Mouse (Mus musculus): ENCODE data around the gene Nlgn1. TPM values are rescaled to one million over a fixed set of nuclear protein-coding genes. Genes with fewer than 3 reads are reported as not detected.

Nlgn1 gene
- polyA plus RNA-seq, 1 experiment from 2014 or later = 33.9 TPM

DNA sequence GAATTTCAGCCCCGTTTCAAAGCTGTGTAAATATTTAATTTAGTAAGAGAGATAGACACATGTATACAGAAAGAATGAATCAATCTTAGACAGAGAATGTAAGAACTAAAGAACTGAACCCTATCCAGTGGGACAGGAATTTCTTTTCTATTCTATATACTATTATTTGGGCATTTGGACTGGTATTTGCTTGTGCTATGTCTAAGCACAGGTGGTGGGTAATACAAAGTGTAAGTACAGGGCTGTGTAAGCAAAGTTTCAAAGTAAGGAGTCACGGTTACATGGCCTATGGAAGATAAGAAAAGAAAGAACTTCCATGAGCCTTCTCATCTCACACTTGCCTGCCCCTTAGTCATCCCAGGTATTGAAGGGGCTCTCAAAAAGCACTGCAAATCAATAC lies 624.9 kb downstream of the Nlgn1 start:
- Histone ChIP-seq H3K9me3 (no peaks in the 10 kb centered on the region), H3K27me3 (replicated peaks) (no peaks in the 10 kb centered on the region), H3K36me3 (replicated peaks) (no peaks in the 10 kb centered on the region), H3K27ac (no peak overlapping the region), H3K4me2 (no peak overlapping the region), H3K4me3 (no peak overlapping the region), H3K4me1 (no peaks in the 10 kb centered on the region), H3K9ac (no peak overlapping the region)
- WGBS = 83% methylated on average over 2 of the region's 2 CpGs
- no peak for ATAC-seq (replicated peaks)

- Histone ChIP-seq H3K4me3 (no peak overlapping the region), H3K9me3 (no peaks in the 10 kb centered on the region), H3K36me3 (replicated peaks) (no peaks in the 10 kb centered on the region), H3K9ac (no peak overlapping the region), H3K4me1 (no peaks in the 10 kb centered on the region), H3K27me3 (replicated peaks) (no peaks in the 10 kb centered on the region), H3K27ac (no peak overlapping the region), H3K4me2 (no peak overlapping the region)
- ATAC-seq (replicated peaks) = no peak
- WGBS = 54% methylated on average over 1 of the region's 1 CpGs
Observed at GRCm38 (mm10) chr3:25697231-25697630, 635.0 kb downstream of the Nlgn1 start.

- H3K4me2 ChIP-seq = no peak overlapping the region
- no peaks in the 10 kb centered on the region for H3K27me3 ChIP-seq (replicated peaks)
- H3K4me1 ChIP-seq = no peaks in the 10 kb centered on the region
- ATAC-seq (replicated peaks) = no peak
- no peak overlapping the region for H3K27ac ChIP-seq
- whole genome bisulfite sequencing = 74% methylated on average over 6 of the region's 6 CpGs
- no peaks in the 10 kb centered on the region for H3K36me3 ChIP-seq (replicated peaks)
- no peak overlapping the region for H3K4me3 ChIP-seq
- no peaks in the 10 kb centered on the region for H3K9me3 ChIP-seq
- H3K9ac ChIP-seq = no peak overlapping the region
Observed at GRCm38 (mm10) chr3:25688789-25689464, 643.3 kb downstream of the Nlgn1 start.

DNA sequence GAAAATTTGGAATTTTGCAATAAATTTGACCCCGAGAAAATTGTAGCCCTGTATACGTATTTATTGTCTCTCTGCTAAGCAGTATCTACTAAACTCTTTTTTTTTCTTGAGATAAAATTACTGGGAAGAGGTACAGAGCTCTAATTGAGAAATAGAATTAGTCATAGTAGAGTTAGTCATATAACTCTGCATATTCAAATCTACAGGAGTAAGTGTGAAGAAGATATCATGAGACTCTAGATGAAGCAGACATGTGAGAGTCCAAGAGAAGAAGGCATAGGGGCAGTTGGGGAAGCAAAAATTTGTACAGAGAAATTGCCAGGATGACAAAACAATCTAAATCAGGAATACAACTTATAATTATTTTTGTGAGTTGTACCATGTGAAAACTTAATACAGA lies 648.6 kb downstream of the Nlgn1 start:
- WGBS = 93% methylated on average over 2 of the region's 2 CpGs
- no peaks in the 10 kb centered on the region for H3K36me3 ChIP-seq (replicated peaks)
- H3K9ac ChIP-seq = no peak overlapping the region
- no peaks in the 10 kb centered on the region for H3K9me3 ChIP-seq
- H3K4me2 ChIP-seq = no peak overlapping the region
- H3K4me3 ChIP-seq = no peak overlapping the region
- H3K4me1 ChIP-seq = no peaks in the 10 kb centered on the region
- H3K27ac ChIP-seq = no peak overlapping the region
- ATAC-seq (replicated peaks) = no peak
- no peaks in the 10 kb centered on the region for H3K27me3 ChIP-seq (replicated peaks)

DNA sequence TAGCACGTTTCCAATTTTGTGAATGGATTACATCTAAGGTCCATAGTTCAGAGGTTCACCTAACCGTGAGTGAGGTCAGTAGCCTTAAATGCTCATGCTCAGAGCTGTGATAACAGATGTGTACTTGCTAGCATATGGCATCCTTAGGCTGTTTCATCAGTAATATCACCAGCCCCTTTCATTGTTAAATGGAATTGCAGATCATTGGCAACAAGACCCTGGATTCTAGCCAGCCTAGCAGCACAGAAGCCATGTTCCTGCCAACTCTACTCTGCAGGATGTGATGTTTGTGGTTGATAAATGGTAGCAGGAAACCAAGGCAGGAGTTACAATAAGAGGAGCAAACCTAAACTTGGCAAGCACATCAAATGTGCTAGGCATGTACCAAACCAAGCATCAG lies 652.9 kb downstream of the Nlgn1 start:
- Histone ChIP-seq H3K36me3 (replicated peaks) (no peaks in the 10 kb centered on the region), H3K27ac (no peak overlapping the region), H3K4me1 (no peaks in the 10 kb centered on the region), H3K9me3 (no peaks in the 10 kb centered on the region), H3K4me2 (no peak overlapping the region), H3K9ac (no peak overlapping the region), H3K4me3 (no peak overlapping the region), H3K27me3 (replicated peaks) (no peaks in the 10 kb centered on the region)
- WGBS = 88% methylated on average over 2 of the region's 2 CpGs
- no peak for ATAC-seq (replicated peaks)

DNA sequence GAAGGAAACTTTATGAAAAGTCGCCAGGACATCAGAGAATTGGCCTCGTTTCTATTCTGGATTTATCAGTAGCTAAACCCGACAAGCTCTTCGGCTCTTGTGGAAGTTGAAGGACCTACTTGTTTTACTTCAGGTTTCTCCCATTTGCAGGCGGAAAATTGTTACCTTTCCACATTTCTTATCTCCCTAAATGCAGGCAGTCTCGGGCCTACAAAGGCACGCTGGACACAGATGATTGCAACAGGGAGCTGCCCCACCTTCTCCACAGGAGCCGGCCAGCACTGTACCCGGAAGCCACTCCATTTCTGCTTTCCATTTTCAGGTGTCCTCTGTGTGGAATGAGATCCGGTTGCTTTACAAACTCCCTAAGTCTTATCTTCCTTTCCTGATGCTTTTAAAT lies 656.4 kb downstream of the Nlgn1 start:
- WGBS = 84% methylated on average over 10 of the region's 10 CpGs
- ATAC-seq (replicated peaks) = no peak
- H3K9ac ChIP-seq = no peak overlapping the region

DNA sequence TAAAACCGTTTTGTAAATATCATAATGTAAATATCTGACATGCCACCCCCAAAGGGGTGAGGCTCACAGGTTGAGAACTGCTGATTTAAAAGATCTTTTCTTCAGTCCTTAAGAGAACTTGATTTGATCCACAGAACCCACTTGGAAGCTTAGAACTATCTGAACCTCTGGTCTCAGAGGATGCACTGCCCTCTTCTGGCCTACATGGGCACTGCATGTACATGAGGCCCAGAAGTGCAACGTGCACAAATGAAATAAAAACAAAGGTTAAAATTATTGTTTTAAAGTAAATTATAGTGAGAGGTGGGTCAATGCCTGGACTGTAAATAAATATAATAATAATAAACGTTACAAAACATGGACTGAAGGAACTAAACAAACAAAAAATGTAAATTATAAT lies 657.2 kb downstream of the Nlgn1 start:
- ATAC-seq (replicated peaks) = no peak
- H3K27ac ChIP-seq = no peak overlapping the region
- 54% methylated on average over 3 of the region's 3 CpGs for WGBS

More for the DNA sequence above, 656.4 kb downstream of the Nlgn1 start:
- no peak overlapping the region for H3K4me2 ChIP-seq
- peaks cover 8% of the 10 kb centered on the region for H3K4me1 ChIP-seq
- H3K4me3 ChIP-seq = no peak overlapping the region
- H3K27ac ChIP-seq = no peak overlapping the region
- no peaks in the 10 kb centered on the region for H3K9me3 ChIP-seq
- H3K27me3 ChIP-seq (replicated peaks) = no peaks in the 10 kb centered on the region
- H3K36me3 ChIP-seq (replicated peaks) = no peaks in the 10 kb centered on the region

GRCm38 (mm10) chr3:25673408-25673807 lies 658.9 kb downstream of the Nlgn1 start:
- H3K27ac ChIP-seq = peak overlapping the region; percentile 24; the same call in 1 of the 2 replicates
- ATAC-seq (replicated peaks) = 0 out of 2 replicates have a peak, but pooled peaks have one; percentile 37
- H3K9ac ChIP-seq = no peak overlapping the region
- no peak overlapping the region for H3K4me3 ChIP-seq
- 22% methylated on average over 5 of the region's 5 CpGs for WGBS
- H3K9me3 ChIP-seq = no peaks in the 10 kb centered on the region
- no peak overlapping the region for H3K4me2 ChIP-seq
- no peaks in the 10 kb centered on the region for H3K36me3 ChIP-seq (replicated peaks)
- peaks cover 8% of the 10 kb centered on the region for H3K4me1 ChIP-seq
- H3K27me3 ChIP-seq (replicated peaks) = no peaks in the 10 kb centered on the region

More for the DNA sequence above, 657.2 kb downstream of the Nlgn1 start:
- Histone ChIP-seq H3K4me1 (peaks cover 8% of the 10 kb centered on the region), H3K9ac (no peak overlapping the region), H3K36me3 (replicated peaks) (no peaks in the 10 kb centered on the region), H3K4me2 (no peak overlapping the region), H3K27me3 (replicated peaks) (no peaks in the 10 kb centered on the region), H3K9me3 (no peaks in the 10 kb centered on the region), H3K4me3 (no peak overlapping the region)

DNA sequence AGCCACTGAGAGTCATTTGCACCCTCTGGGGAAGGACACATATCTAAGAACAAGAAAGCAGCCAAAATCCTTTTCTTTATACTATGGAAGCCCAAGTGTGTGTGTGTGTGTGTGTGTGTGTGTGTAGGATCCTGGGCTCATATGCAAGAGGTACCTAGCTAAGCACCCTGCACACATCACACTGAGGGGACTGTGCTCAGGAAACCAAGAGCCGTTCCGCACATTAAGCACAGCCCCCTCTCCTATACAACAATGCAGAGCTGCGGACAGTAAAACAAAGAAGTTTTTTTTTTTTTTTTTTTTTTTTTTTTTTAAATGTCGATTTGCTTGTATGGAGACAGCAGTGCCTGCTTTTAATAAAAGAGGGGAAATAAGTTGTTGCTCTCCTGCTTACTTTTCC lies 659.5 kb downstream of the Nlgn1 start:
- no peak for ATAC-seq (replicated peaks)
- no peak overlapping the region for H3K27ac ChIP-seq
- H3K36me3 ChIP-seq (replicated peaks) = no peaks in the 10 kb centered on the region
- WGBS = 52% methylated on average over 4 of the region's 4 CpGs
- no peaks in the 10 kb centered on the region for H3K27me3 ChIP-seq (replicated peaks)
- H3K9ac ChIP-seq = no peak overlapping the region
- H3K9me3 ChIP-seq = no peaks in the 10 kb centered on the region
- no peak overlapping the region for H3K4me3 ChIP-seq
- peaks cover 8% of the 10 kb centered on the region for H3K4me1 ChIP-seq
- H3K4me2 ChIP-seq = no peak overlapping the region

GRCm38 (mm10) chr3:25663464-25663863 lies 668.8 kb downstream of the Nlgn1 start:
- Histone ChIP-seq H3K36me3 (replicated peaks) (no peaks in the 10 kb centered on the region), H3K4me2 (no peak overlapping the region), H3K4me1 (no peaks in the 10 kb centered on the region), H3K9me3 (no peaks in the 10 kb centered on the region), H3K27ac (no peak overlapping the region), H3K4me3 (no peak overlapping the region), H3K9ac (no peak overlapping the region), H3K27me3 (replicated peaks) (no peaks in the 10 kb centered on the region)
- 84% methylated on average over 2 of the region's 2 CpGs for WGBS
- ATAC-seq (replicated peaks) = no peak

- no peak overlapping the region for H3K4me3 ChIP-seq
- no peaks in the 10 kb centered on the region for H3K4me1 ChIP-seq
- no peak overlapping the region for H3K4me2 ChIP-seq
- no peak overlapping the region for H3K27ac ChIP-seq
- H3K9me3 ChIP-seq = no peaks in the 10 kb centered on the region
- H3K36me3 ChIP-seq (replicated peaks) = no peaks in the 10 kb centered on the region
- WGBS = 72% methylated on average over 3 of the region's 3 CpGs
- H3K9ac ChIP-seq = no peak overlapping the region
- H3K27me3 ChIP-seq (replicated peaks) = no peaks in the 10 kb centered on the region
- ATAC-seq (replicated peaks) = 0 out of 2 replicates have a peak, but pooled peaks have one; percentile 42
Observed at GRCm38 (mm10) chr3:25660285-25660684, 672.0 kb downstream of the Nlgn1 start.

GRCm38 (mm10) chr3:25658006-25658405 lies 674.3 kb downstream of the Nlgn1 start:
- H3K9ac ChIP-seq = no peak overlapping the region
- no peaks in the 10 kb centered on the region for H3K36me3 ChIP-seq (replicated peaks)
- no peaks in the 10 kb centered on the region for H3K27me3 ChIP-seq (replicated peaks)
- 88% methylated on average over 14 of the region's 14 CpGs for WGBS
- H3K4me1 ChIP-seq = no peaks in the 10 kb centered on the region
- H3K4me2 ChIP-seq = no peak overlapping the region
- no peaks in the 10 kb centered on the region for H3K9me3 ChIP-seq
- no peak overlapping the region for H3K4me3 ChIP-seq
- no peak overlapping the region for H3K27ac ChIP-seq
- ATAC-seq (replicated peaks) = no peak

DNA sequence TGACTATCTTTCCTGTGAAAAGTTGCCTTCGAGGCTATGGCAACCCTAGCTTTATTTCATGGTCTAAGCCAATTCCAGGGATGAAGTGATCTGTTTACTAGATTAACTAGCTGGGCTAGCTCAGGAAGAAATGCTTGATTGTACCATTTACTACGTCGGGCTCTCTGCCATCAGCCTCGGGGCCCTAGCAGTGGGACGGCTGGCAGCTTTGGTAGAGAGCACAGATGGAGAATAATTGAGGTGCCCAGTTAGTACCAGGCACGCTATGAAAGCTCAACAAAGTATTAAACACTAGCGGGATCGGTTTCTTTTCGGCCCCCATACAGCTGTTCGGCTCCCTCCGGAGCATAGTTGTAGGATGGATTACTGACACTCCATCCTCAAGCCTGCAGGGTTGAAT lies 675.2 kb downstream of the Nlgn1 start:
- Histone ChIP-seq H3K4me1 (no peaks in the 10 kb centered on the region), H3K36me3 (replicated peaks) (no peaks in the 10 kb centered on the region), H3K27ac (no peak overlapping the region), H3K9me3 (no peaks in the 10 kb centered on the region), H3K4me2 (no peak overlapping the region), H3K27me3 (replicated peaks) (no peaks in the 10 kb centered on the region), H3K9ac (no peak overlapping the region), H3K4me3 (no peak overlapping the region)
- 87% methylated on average over 11 of the region's 11 CpGs for WGBS
- ATAC-seq (replicated peaks) = no peak
